Mouse (Mus musculus) spleen, adult 2 months (tissue): ENCODE data around the gene Auts2. TPM values are rescaled to one million over a fixed set of nuclear protein-coding genes. Genes with fewer than 3 reads are reported as not detected.

Source experiments
- DNase-seq, 2 experiments: peaks; one replicate each; pipeline versions ENCODE4 v3.0.0 to v3.0.0-alpha.2; 2012 to 2021; ENCODE audit warnings: low spot score in 2 of 2, low read depth in 1 of 2
- H3K27ac ChIP-seq: fragments of 200-500 bp; 2 replicates; pipeline ENCODE4 v1.5.1; 2012; ENCODE audit warnings: low read length, inconsistent platforms; ENCODE audit not compliant: insufficient read depth
- H3K27me3 ChIP-seq: fragments of 200-500 bp; 2 replicates; pipeline ENCODE4 v1.6.1; 2012; ENCODE audit warnings: mild to moderate bottlenecking, moderate library complexity, low read length, inconsistent platforms; ENCODE audit not compliant: control insufficient read depth, insufficient read depth
- H3K36me3 ChIP-seq: fragments of 200-500 bp; 2 replicates; pipeline ENCODE4 v1.6.1; 2012; ENCODE audit warnings: mild to moderate bottlenecking, low read length, inconsistent platforms; ENCODE audit not compliant: control insufficient read depth, insufficient read depth
- H3K4me1 ChIP-seq: fragments of 200-500 bp; 2 replicates; pipeline ENCODE4 v1.6.1; 2011; ENCODE audit warnings: inconsistent platforms; ENCODE audit not compliant: control insufficient read depth, insufficient read depth, insufficient read length
- H3K4me3 ChIP-seq: fragments of 200-500 bp; 2 replicates; pipeline ENCODE4 v1.5.1; 2011; ENCODE audit warnings: mild to moderate bottlenecking, inconsistent platforms; ENCODE audit not compliant: insufficient read depth, insufficient read length; ENCODE audit errors: extremely low read depth
- CTCF ChIP-seq: fragments of 200-500 bp; IDR thresholded peaks from 2 replicates; pipeline ENCODE4 v1.5.1; 2011; ENCODE audit warnings: mild to moderate bottlenecking, inconsistent platforms; ENCODE audit not compliant: insufficient read depth, insufficient read length, insufficient replicate concordance; ENCODE audit errors: extremely low read depth
- POLR2A ChIP-seq: fragments of 200-500 bp; IDR thresholded peaks from 2 replicates; pipeline ENCODE4 v1.6.1; 2011; ENCODE audit warnings: low read depth, low read length, inconsistent platforms
- WGBS: fragments of 180-500 bp; shearing (Covaris S2); methylation state at CpG from one replicate; pipeline ENCODE4 v1.1.7; 2018; 5-methylcytosine and 5-hydroxymethylcytosine counted together
- polyA plus RNA-seq: library from polyadenylated mRNA; depleted of rRNA; stranded (reverse); fragments of >200 nt; gene quantifications from 2 replicates; pipeline ENCODE4 v1.2.3, GENCODE M21; 2012

Gene Auts2
- polyA plus RNA-seq, 1 experiment: 1.3 TPM

GRCm38 (mm10) chr5:132426342-132426741 is 116.8 kb downstream of the Auts2 start:
- H3K4me3 ChIP-seq: no peak overlapping the region
- no peak for TF ChIP-seq CTCF
- TF ChIP-seq POLR2A: no peak
- no peaks in the 10 kb centered on the region for H3K4me1 ChIP-seq
- no peak overlapping the region for H3K27ac ChIP-seq
- WGBS: 87% methylated on average over 3 of the region's 3 CpGs
- no peaks in the 10 kb centered on the region for H3K36me3 ChIP-seq
- DNase-seq: no peak
- H3K27me3 ChIP-seq: no peaks in the 10 kb centered on the region

GRCm38 (mm10) chr5:132425792-132426309 is 117.3 kb downstream of the Auts2 start:
- DNase-seq: no peak
- H3K27ac ChIP-seq: no peak overlapping the region
- 39% methylated on average over 6 of the region's 6 CpGs for WGBS

GRCm38 (mm10) chr5:132410338-132410852 is 132.7 kb downstream of the Auts2 start:
- Histone ChIP-seq H3K4me3 (no peak overlapping the region), H3K4me1 (no peaks in the 10 kb centered on the region), H3K36me3 (no peaks in the 10 kb centered on the region), H3K27ac (no peak overlapping the region), H3K27me3 (no peaks in the 10 kb centered on the region)
- 79% methylated on average over 4 of the region's 4 CpGs for WGBS
- no peak for DNase-seq
- TF ChIP-seq CTCF (no peak), POLR2A (no peak)

More at GRCm38 (mm10) chr5:132425792-132426309, 117.3 kb downstream of the Auts2 start:
- no peaks in the 10 kb centered on the region for H3K4me1 ChIP-seq
- no peak overlapping the region for H3K4me3 ChIP-seq
- H3K27me3 ChIP-seq: no peaks in the 10 kb centered on the region
- TF ChIP-seq POLR2A (no peak), CTCF (no peak)
- H3K36me3 ChIP-seq: no peaks in the 10 kb centered on the region

GRCm38 (mm10) chr5:132408892-132409575 is 134.1 kb downstream of the Auts2 start:
- no peak for DNase-seq
- 80% methylated on average over 2 of the region's 2 CpGs for WGBS
- Histone ChIP-seq H3K27me3 (no peaks in the 10 kb centered on the region), H3K4me1 (no peaks in the 10 kb centered on the region), H3K36me3 (no peaks in the 10 kb centered on the region), H3K27ac (no peak overlapping the region), H3K4me3 (no peak overlapping the region)
- TF ChIP-seq POLR2A: no peak
- TF ChIP-seq CTCF: no peak

GRCm38 (mm10) chr5:132400556-132400955 is 142.6 kb downstream of the Auts2 start:
- Histone ChIP-seq H3K27ac (no peak overlapping the region), H3K4me1 (no peaks in the 10 kb centered on the region), H3K36me3 (no peaks in the 10 kb centered on the region), H3K4me3 (no peak overlapping the region), H3K27me3 (no peaks in the 10 kb centered on the region)
- 81% methylated on average over 10 of the region's 10 CpGs for WGBS
- no peak for TF ChIP-seq POLR2A
- TF ChIP-seq CTCF: no peak
- DNase-seq: no peak

GRCm38 (mm10) chr5:132399486-132399885 is 143.7 kb downstream of the Auts2 start:
- Histone ChIP-seq H3K27ac (no peak overlapping the region), H3K4me3 (no peak overlapping the region), H3K4me1 (no peaks in the 10 kb centered on the region), H3K36me3 (no peaks in the 10 kb centered on the region), H3K27me3 (no peaks in the 10 kb centered on the region)
- WGBS: 85% methylated on average over 4 of the region's 4 CpGs
- no peak for TF ChIP-seq POLR2A
- no peak for TF ChIP-seq CTCF
- DNase-seq: no peak

- H3K4me1 ChIP-seq: no peaks in the 10 kb centered on the region
- no peaks in the 10 kb centered on the region for H3K36me3 ChIP-seq
- H3K4me3 ChIP-seq: no peak overlapping the region
- H3K27me3 ChIP-seq: no peaks in the 10 kb centered on the region
- H3K27ac ChIP-seq: no peak overlapping the region
- 75% methylated on average over 3 of the region's 3 CpGs for WGBS
- DNase-seq: no peak
- no peak for TF ChIP-seq POLR2A
- TF ChIP-seq CTCF: no peak
These were observed 147.2 kb downstream of the Auts2 start for GRCm38 (mm10) chr5:132395922-132396321.
